Mouse (Mus musculus) 3T3-L1 (cell line): ENCODE results near the gene 1110002E22Rik.

ENCODE experiments used
- DNase-seq: peaks from one replicate; pipeline ENCODE4 v3.0.0-alpha.2; 2015; ENCODE audit warnings: low read depth, low spot score

Gene 1110002E22Rik

GRCm38 (mm10) chr3:138106887-138107286 lies 42.0 kb downstream of the 1110002E22Rik start:
- DNase-seq = no peak

GRCm38 (mm10) chr3:138110910-138111782 lies 46.3 kb downstream of the 1110002E22Rik start:
- no peak for DNase-seq

- no peak for DNase-seq
Measured at GRCm38 (mm10) chr3:138114106-138114505, 49.3 kb downstream of the 1110002E22Rik start.

GRCm38 (mm10) chr3:138116871-138117270 lies 52.0 kb downstream of the 1110002E22Rik start:
- no peak for DNase-seq

- no peak for DNase-seq
Measured at GRCm38 (mm10) chr3:138118392-138118791, 53.5 kb downstream of the 1110002E22Rik start.

- no peak for DNase-seq
Measured at GRCm38 (mm10) chr3:138118831-138119230, 54.0 kb downstream of the 1110002E22Rik start.

- no peak for DNase-seq
Measured at GRCm38 (mm10) chr3:138119444-138120105, 54.7 kb downstream of the 1110002E22Rik start.

- no peak for DNase-seq
Measured at GRCm38 (mm10) chr3:138121461-138121860, 56.6 kb downstream of the 1110002E22Rik start.

- DNase-seq = no peak
Measured at GRCm38 (mm10) chr3:138123842-138124241, 59.0 kb downstream of the 1110002E22Rik start.

- no peak for DNase-seq
Measured at GRCm38 (mm10) chr3:138129110-138129509, 64.3 kb downstream of the 1110002E22Rik start.

- no peak for DNase-seq
Measured at GRCm38 (mm10) chr3:138130692-138131091, 65.8 kb downstream of the 1110002E22Rik start.
